Mouse (Mus musculus) kidney, postnatal 0 days (tissue): ENCODE measurements around the gene Mrtfa. TPM values are rescaled to one million over a fixed set of nuclear protein-coding genes. Genes with fewer than 3 reads are reported as not detected.

ENCODE experiments used
- ATAC-seq: fragments of 200-750 bp; cut with Nextera tagmentation; replicated peaks from 2 replicates; pipeline ENCODE4 v1.8.0; 2017; ENCODE audit warnings: low read depth, moderate number of reproducible peaks, moderate TSS enrichment, moderate library complexity; ENCODE audit not compliant: low FRiP score
- DNase-seq: peaks from one replicate; pipeline ENCODE4 v3.0.0-alpha.2; 2016; ENCODE audit warnings: low spot score
- H3K27ac ChIP-seq: fragments of 300-500 bp; sonication (generic); 2 replicates; pipeline ENCODE4 v1.5.1; 2014; ENCODE audit warnings: mild to moderate bottlenecking
- H3K27me3 ChIP-seq: fragments of 300-500 bp; sonication (generic); 2 replicates; pipeline ENCODE4 v1.6.1; 2014; ENCODE audit warnings: low read length, mixed read lengths; ENCODE audit not compliant: insufficient read depth
- H3K36me3 ChIP-seq: fragments of 300-500 bp; sonication (generic); 2 replicates; pipeline ENCODE4 v1.6.1; 2014; ENCODE audit warnings: low read length, mixed read lengths; ENCODE audit not compliant: insufficient read depth
- H3K4me1 ChIP-seq: fragments of 300-500 bp; sonication (generic); replicated peaks from 2 replicates; pipeline ENCODE4 v1.6.1; 2014; ENCODE audit warnings: antibody characterized with exemption, low read length, mixed read lengths; ENCODE audit not compliant: insufficient read depth
- H3K4me2 ChIP-seq: fragments of 300-500 bp; sonication (generic); 2 replicates; pipeline ENCODE4 v1.6.1; 2014; ENCODE audit warnings: mild to moderate bottlenecking, low read length, moderate library complexity, mixed read lengths
- H3K4me3 ChIP-seq: fragments of 300-500 bp; sonication (generic); replicated peaks from 2 replicates; pipeline ENCODE4 v1.5.1; 2014; ENCODE audit warnings: low read depth, low read length
- H3K9ac ChIP-seq: fragments of 300-500 bp; sonication (generic); 2 replicates; pipeline ENCODE4 v1.6.1; 2014; ENCODE audit warnings: low read depth, low read length
- H3K9me3 ChIP-seq: fragments of 300-500 bp; sonication (generic); replicated peaks from 2 replicates; pipeline ENCODE4 v1.6.1; 2016; ENCODE audit warnings: low read length, inconsistent platforms, mixed read lengths
- CTCF ChIP-seq: IDR thresholded peaks from 2 replicates; pipeline ENCODE4 v1.5.1; 2016; ENCODE audit warnings: antibody characterized with exemption, low read depth, mild to moderate bottlenecking, moderate library complexity
- WGBS: fragments of 180-500 bp; shearing (Covaris S2); extraction: QIAGEN DNeasy Blood & Tissue Kit; methylation state at CpG from one replicate; pipeline ENCODE4 v1.1.7; 2014; 5-methylcytosine and 5-hydroxymethylcytosine counted together
- polyA plus RNA-seq: library from polyadenylated mRNA; unstranded; fragments of >200 nt; fragmentation: Nextera tagmentation; extraction: Ambion mirVana; gene quantifications from 2 replicates; pipeline ENCODE4 v1.2.1, GENCODE M21; 2015

The Mrtfa gene
- polyA plus RNA-seq, 1 experiment from 2014 or later: 14.1 TPM

- Histone ChIP-seq H3K4me3 (no peak overlapping the region), H3K36me3 (no peaks in the 10 kb centered on the region), H3K27me3 (no peaks in the 10 kb centered on the region), H3K9ac (0 out of 2 replicates have a peak overlapping the region, but pooled peaks have one; percentile 23), H3K4me2 (peak overlapping the region; percentile 23; the same call in 1 of the 2 replicates), H3K9me3 (no peaks in the 10 kb centered on the region), H3K4me1 (peaks cover 12% of the 10 kb centered on the region; the same call in 1 of the 2 replicates), H3K27ac (peak overlapping the region; percentile 83)
- 40% methylated on average over 4 of the region's 4 CpGs for WGBS
- peak; percentile 80 for DNase-seq
- no peak for ATAC-seq
- TF ChIP-seq CTCF: no peak
Observed at GRCm38 (mm10) chr15:81083281-81083680, 107.3 kb downstream of the Mrtfa start.

GRCm38 (mm10) chr15:81081216-81081615 lies 109.3 kb downstream of the Mrtfa start:
- peaks cover 4% of the 10 kb centered on the region; the same call in 1 of the 2 replicates for H3K4me1 ChIP-seq
- no peak overlapping the region for H3K4me2 ChIP-seq
- ATAC-seq (no peak), DNase-seq (peak; percentile 39)
- no peak for TF ChIP-seq CTCF
- 38% methylated on average over 4 of the region's 4 CpGs for whole genome bisulfite sequencing
- H3K9me3 ChIP-seq: no peaks in the 10 kb centered on the region
- no peaks in the 10 kb centered on the region for H3K36me3 ChIP-seq
- no peak overlapping the region for H3K9ac ChIP-seq
- H3K27me3 ChIP-seq: no peaks in the 10 kb centered on the region
- no peak overlapping the region for H3K27ac ChIP-seq
- H3K4me3 ChIP-seq: no peak overlapping the region

- 96% methylated on average over 9 of the region's 9 CpGs for WGBS
- H3K27me3 ChIP-seq: no peaks in the 10 kb centered on the region
- DNase-seq (no peak), ATAC-seq (no peak)
- H3K36me3 ChIP-seq: no peaks in the 10 kb centered on the region
- no peaks in the 10 kb centered on the region for H3K9me3 ChIP-seq
- no peak overlapping the region for H3K4me2 ChIP-seq
- TF ChIP-seq CTCF: no peak
- no peak overlapping the region for H3K27ac ChIP-seq
- H3K9ac ChIP-seq: no peak overlapping the region
- no peak overlapping the region for H3K4me3 ChIP-seq
- H3K4me1 ChIP-seq: 0 out of 2 replicates have a peak, but pooled peaks cover 2% of the 10 kb centered on the region
Observed at GRCm38 (mm10) chr15:81080405-81080804, 110.2 kb downstream of the Mrtfa start.

GRCm38 (mm10) chr15:81079255-81079654 lies 111.3 kb downstream of the Mrtfa start:
- Histone ChIP-seq H3K9ac (no peak overlapping the region), H3K4me2 (no peak overlapping the region), H3K4me1 (0 out of 2 replicates have a peak, but pooled peaks cover 2% of the 10 kb centered on the region), H3K36me3 (no peaks in the 10 kb centered on the region), H3K4me3 (no peak overlapping the region), H3K9me3 (no peaks in the 10 kb centered on the region), H3K27me3 (no peaks in the 10 kb centered on the region), H3K27ac (no peak overlapping the region)
- WGBS: 92% methylated on average over 3 of the region's 3 CpGs
- no peak for DNase-seq
- TF ChIP-seq CTCF: no peak
- ATAC-seq: no peak

- WGBS: 96% methylated on average over 4 of the region's 4 CpGs
- ATAC-seq: no peak
- Histone ChIP-seq H3K9me3 (no peaks in the 10 kb centered on the region), H3K9ac (no peak overlapping the region), H3K27ac (no peak overlapping the region), H3K4me1 (no peaks in the 10 kb centered on the region), H3K36me3 (no peaks in the 10 kb centered on the region), H3K27me3 (no peaks in the 10 kb centered on the region), H3K4me2 (no peak overlapping the region), H3K4me3 (no peak overlapping the region)
- peak; percentile 66 for TF ChIP-seq CTCF
- peak; percentile 64 for DNase-seq
Observed at GRCm38 (mm10) chr15:81077551-81077950, 113.0 kb downstream of the Mrtfa start.

- ATAC-seq: no peak
- TF ChIP-seq CTCF: no peak
Observed at GRCm38 (mm10) chr15:81074543-81074942, 116.0 kb downstream of the Mrtfa start.

GRCm38 (mm10) chr15:81073751-81074150 lies 116.8 kb downstream of the Mrtfa start:
- Histone ChIP-seq H3K4me3 (no peak overlapping the region), H3K27ac (peak overlapping the region; percentile 14; the same call in 1 of the 2 replicates), H3K9ac (no peak overlapping the region), H3K9me3 (no peaks in the 10 kb centered on the region), H3K4me2 (no peak overlapping the region), H3K36me3 (no peaks in the 10 kb centered on the region), H3K27me3 (no peaks in the 10 kb centered on the region), H3K4me1 (no peaks in the 10 kb centered on the region)
- WGBS: 32% methylated on average over 2 of the region's 2 CpGs
- DNase-seq (peak; percentile 57), ATAC-seq (no peak)
- TF ChIP-seq CTCF: no peak

More at GRCm38 (mm10) chr15:81074543-81074942, 116.0 kb downstream of the Mrtfa start:
- Histone ChIP-seq H3K36me3 (no peaks in the 10 kb centered on the region), H3K4me3 (no peak overlapping the region), H3K27me3 (no peaks in the 10 kb centered on the region), H3K4me1 (no peaks in the 10 kb centered on the region), H3K9ac (no peak overlapping the region), H3K4me2 (no peak overlapping the region), H3K9me3 (no peaks in the 10 kb centered on the region), H3K27ac (peak overlapping the region; percentile 14; the same call in 1 of the 2 replicates)
- DNase-seq: no peak
- WGBS: 63% methylated on average over 1 of the region's 1 CpGs
